Mouse (Mus musculus): ENCODE measurements at regions not wholly inside any gene's neighbourhood (a gene's known extent, or its start where the extent isn't known, plus 50 kb on each side); places are given as distances from the start of the nearest gene placed in this dataset.

- H3K27ac ChIP-seq (replicated peaks): no peak overlapping the region
- H3K4me1 ChIP-seq: no peaks in the 10 kb centered on the region
- H3K9me3 ChIP-seq (replicated peaks): no peaks in the 10 kb centered on the region
- H3K36me3 ChIP-seq: no peaks in the 10 kb centered on the region
- no peak for DNase-seq (ENCODE audit: low spot score)
- no peak overlapping the region for H3K4me3 ChIP-seq
- 51% methylated on average over 3 of the region's 3 CpGs for WGBS
- H3K27me3 ChIP-seq (ENCODE audit: low read depth, poor library complexity, severe bottlenecking): peaks cover 66% of the 10 kb centered on the region
These were observed 492.3 kb downstream of the Plcl1 start for GRCm38 (mm10) chr1:55898031-55898430.

- no peak for DNase-seq (ENCODE audit: low spot score)
These were observed 494.3 kb downstream of the Plcl1 start for GRCm38 (mm10) chr1:55900033-55900432.

GRCm38 (mm10) chr1:55903177-55903576, 497.5 kb downstream of the Plcl1 start:
- Histone ChIP-seq H3K4me3 (no peak overlapping the region), H3K27me3 (ENCODE audit: low read depth, poor library complexity, severe bottlenecking) (peaks cover 14% of the 10 kb centered on the region), H3K9me3 (replicated peaks) (peaks cover 6% of the 10 kb centered on the region; the same call in 1 of the 2 replicates), H3K4me1 (no peaks in the 10 kb centered on the region), H3K36me3 (no peaks in the 10 kb centered on the region), H3K27ac (replicated peaks) (no peak overlapping the region)
- no peak for DNase-seq (ENCODE audit: low spot score)
- 93% methylated on average over 3 of the region's 3 CpGs for WGBS

More at GRCm38 (mm10) chr1:55900033-55900432, 494.3 kb downstream of the Plcl1 start:
- H3K27ac ChIP-seq (replicated peaks): no peak overlapping the region
- 53% methylated on average over 3 of the region's 3 CpGs for WGBS
- no peak overlapping the region for H3K4me3 ChIP-seq
- no peaks in the 10 kb centered on the region for H3K36me3 ChIP-seq
- peaks cover 46% of the 10 kb centered on the region for H3K27me3 ChIP-seq (ENCODE audit: low read depth, poor library complexity, severe bottlenecking)
- no peaks in the 10 kb centered on the region for H3K4me1 ChIP-seq
- peaks cover under 1% of the 10 kb centered on the region; the same call in 1 of the 2 replicates for H3K9me3 ChIP-seq (replicated peaks)

- H3K9me3 ChIP-seq (replicated peaks): peaks cover 6% of the 10 kb centered on the region; the same call in 1 of the 2 replicates
- H3K36me3 ChIP-seq: no peaks in the 10 kb centered on the region
- 89% methylated on average over 2 of the region's 2 CpGs for WGBS
- no peaks in the 10 kb centered on the region for H3K4me1 ChIP-seq
- peaks cover 2% of the 10 kb centered on the region; the same call in 1 of the 2 replicates for H3K27me3 ChIP-seq (ENCODE audit: low read depth, poor library complexity, severe bottlenecking)
- H3K27ac ChIP-seq (replicated peaks): no peak overlapping the region
- no peak for DNase-seq (ENCODE audit: low spot score)
- H3K4me3 ChIP-seq: no peak overlapping the region
These were observed 498.9 kb downstream of the Plcl1 start for GRCm38 (mm10) chr1:55904571-55904970.

- no peaks in the 10 kb centered on the region for H3K36me3 ChIP-seq
- DNase-seq (ENCODE audit: low spot score): no peak
- no peak overlapping the region for H3K27ac ChIP-seq (replicated peaks)
- no peaks in the 10 kb centered on the region for H3K4me1 ChIP-seq
- H3K4me3 ChIP-seq: no peak overlapping the region
- WGBS: 95% methylated on average over 4 of the region's 4 CpGs
- no peaks in the 10 kb centered on the region; the same call in 1 of the 2 replicates for H3K27me3 ChIP-seq (ENCODE audit: low read depth, poor library complexity, severe bottlenecking)
- peaks cover 6% of the 10 kb centered on the region; the same call in 1 of the 2 replicates for H3K9me3 ChIP-seq (replicated peaks)
These were observed 499.5 kb downstream of the Plcl1 start for GRCm38 (mm10) chr1:55905232-55905631.

- 88% methylated on average over 2 of the region's 2 CpGs for WGBS
- H3K9me3 ChIP-seq (replicated peaks): peaks cover 6% of the 10 kb centered on the region; the same call in 1 of the 2 replicates
- H3K36me3 ChIP-seq: no peaks in the 10 kb centered on the region
- no peaks in the 10 kb centered on the region for H3K4me1 ChIP-seq
- no peak overlapping the region for H3K27ac ChIP-seq (replicated peaks)
- H3K27me3 ChIP-seq (ENCODE audit: low read depth, poor library complexity, severe bottlenecking): no peaks in the 10 kb centered on the region
- no peak for DNase-seq (ENCODE audit: low spot score)
- no peak overlapping the region for H3K4me3 ChIP-seq
These were observed 504.3 kb downstream of the Plcl1 start for GRCm38 (mm10) chr1:55910024-55910423.

- Histone ChIP-seq H3K4me1 (no peaks in the 10 kb centered on the region), H3K27ac (replicated peaks) (no peak overlapping the region), H3K4me3 (no peak overlapping the region), H3K9me3 (replicated peaks) (no peaks in the 10 kb centered on the region), H3K27me3 (ENCODE audit: low read depth, poor library complexity, severe bottlenecking) (no peaks in the 10 kb centered on the region), H3K36me3 (no peaks in the 10 kb centered on the region)
- 80% methylated on average over 3 of the region's 3 CpGs for WGBS
- DNase-seq (ENCODE audit: low spot score): no peak
These were observed 508.6 kb downstream of the Plcl1 start for GRCm38 (mm10) chr1:55914284-55914683.

- H3K4me1 ChIP-seq: no peaks in the 10 kb centered on the region
- 61% methylated on average over 11 of the region's 11 CpGs for WGBS
These were observed 510.2 kb downstream of the Plcl1 start for GRCm38 (mm10) chr1:55915940-55916339.

GRCm38 (mm10) chr1:55919516-55919915, 513.8 kb downstream of the Plcl1 start:
- no peaks in the 10 kb centered on the region for H3K4me1 ChIP-seq
- no peak overlapping the region for H3K27ac ChIP-seq (replicated peaks)
- H3K4me3 ChIP-seq: no peak overlapping the region
- H3K36me3 ChIP-seq: no peaks in the 10 kb centered on the region
- H3K27me3 ChIP-seq (ENCODE audit: low read depth, poor library complexity, severe bottlenecking): no peaks in the 10 kb centered on the region
- no peak for DNase-seq (ENCODE audit: low spot score)
- no peaks in the 10 kb centered on the region for H3K9me3 ChIP-seq (replicated peaks)

More at GRCm38 (mm10) chr1:55915940-55916339, 510.2 kb downstream of the Plcl1 start:
- Histone ChIP-seq H3K9me3 (replicated peaks) (no peaks in the 10 kb centered on the region), H3K27ac (replicated peaks) (no peak overlapping the region), H3K36me3 (no peaks in the 10 kb centered on the region), H3K27me3 (ENCODE audit: low read depth, poor library complexity, severe bottlenecking) (no peaks in the 10 kb centered on the region), H3K4me3 (no peak overlapping the region)
- DNase-seq (ENCODE audit: low spot score): no peak

- WGBS: 70% methylated on average over 3 of the region's 3 CpGs
- Histone ChIP-seq H3K27ac (replicated peaks) (no peak overlapping the region), H3K27me3 (ENCODE audit: low read depth, poor library complexity, severe bottlenecking) (no peaks in the 10 kb centered on the region), H3K36me3 (no peaks in the 10 kb centered on the region), H3K9me3 (replicated peaks) (no peaks in the 10 kb centered on the region), H3K4me3 (no peak overlapping the region), H3K4me1 (no peaks in the 10 kb centered on the region)
- DNase-seq (ENCODE audit: low spot score): no peak
These were observed 541.2 kb downstream of the Plcl1 start for GRCm38 (mm10) chr1:55946786-55947549.

GRCm38 (mm10) chr1:55947618-55948283, 542.0 kb downstream of the Plcl1 start:
- H3K36me3 ChIP-seq: no peaks in the 10 kb centered on the region
- no peak overlapping the region for H3K27ac ChIP-seq (replicated peaks)
- H3K27me3 ChIP-seq (ENCODE audit: low read depth, poor library complexity, severe bottlenecking): no peaks in the 10 kb centered on the region
- 87% methylated on average over 5 of the region's 5 CpGs for WGBS
- no peaks in the 10 kb centered on the region for H3K9me3 ChIP-seq (replicated peaks)
- no peak overlapping the region for H3K4me3 ChIP-seq
- no peaks in the 10 kb centered on the region for H3K4me1 ChIP-seq
- DNase-seq (ENCODE audit: low spot score): no peak

GRCm38 (mm10) chr1:55949606-55950005, 543.9 kb downstream of the Plcl1 start:
- no peak overlapping the region for H3K27ac ChIP-seq (replicated peaks)
- H3K27me3 ChIP-seq (ENCODE audit: low read depth, poor library complexity, severe bottlenecking): no peaks in the 10 kb centered on the region
- H3K4me3 ChIP-seq: no peak overlapping the region
- no peaks in the 10 kb centered on the region for H3K9me3 ChIP-seq (replicated peaks)
- WGBS: 91% methylated on average over 4 of the region's 4 CpGs
- DNase-seq (ENCODE audit: low spot score): no peak
- H3K36me3 ChIP-seq: no peaks in the 10 kb centered on the region
- no peaks in the 10 kb centered on the region for H3K4me1 ChIP-seq

- H3K36me3 ChIP-seq: no peaks in the 10 kb centered on the region
- no peaks in the 10 kb centered on the region for H3K4me1 ChIP-seq
- DNase-seq (ENCODE audit: low spot score): no peak
- no peaks in the 10 kb centered on the region for H3K27me3 ChIP-seq (ENCODE audit: low read depth, poor library complexity, severe bottlenecking)
- WGBS: 83% methylated on average over 11 of the region's 11 CpGs
- H3K4me3 ChIP-seq: no peak overlapping the region
- H3K27ac ChIP-seq (replicated peaks): no peak overlapping the region
- H3K9me3 ChIP-seq (replicated peaks): no peaks in the 10 kb centered on the region
These were observed 552.2 kb downstream of the Plcl1 start for GRCm38 (mm10) chr1:55957804-55958445.
